Mouse (Mus musculus) embryonic facial prominence, embryonic 12.5 days (tissue): ENCODE results near the gene Elob. TPM values are rescaled to one million over a fixed set of nuclear protein-coding genes. Genes with fewer than 3 reads are reported as not detected.
A peak's percentile ranks its signal among the peaks of the same experiment; 100 is the strongest.

Source experiments
- ATAC-seq: fragments of 200-750 bp; cut with Nextera tagmentation; 2 replicates; pipeline ENCODE4 v1.8.0; 2017; ENCODE audit not compliant: insufficient number of reproducible peaks, insufficient read depth, low FRiP score, low TSS enrichment
- H3K27ac ChIP-seq: fragments of 300-500 bp; sonication (generic); 2 replicates; pipeline ENCODE4 v1.5.1; 2016; ENCODE audit warnings: mild to moderate bottlenecking
- H3K27me3 ChIP-seq: fragments of 300-500 bp; sonication (generic); 2 replicates; pipeline ENCODE4 v1.6.1; 2016; ENCODE audit warnings: mild to moderate bottlenecking, moderate library complexity
- H3K36me3 ChIP-seq: fragments of 300-500 bp; sonication (generic); 2 replicates; pipeline ENCODE4 v1.6.1; 2016; ENCODE audit warnings: mild to moderate bottlenecking
- H3K4me1 ChIP-seq: fragments of 300-500 bp; sonication (generic); 2 replicates; pipeline ENCODE4 v1.6.1; 2016
- H3K4me2 ChIP-seq: fragments of 300-500 bp; sonication (generic); replicated peaks from 2 replicates; pipeline ENCODE4 v1.6.1; 2016; ENCODE audit warnings: mild to moderate bottlenecking, moderate library complexity
- H3K4me3 ChIP-seq: fragments of 300-500 bp; sonication (generic); 2 replicates; pipeline ENCODE4 v1.5.1; 2016; ENCODE audit warnings: mild to moderate bottlenecking
- H3K9ac ChIP-seq: fragments of 300-500 bp; sonication (generic); 2 replicates; pipeline ENCODE4 v1.6.1; 2016; ENCODE audit warnings: mild to moderate bottlenecking, moderate library complexity
- H3K9me3 ChIP-seq: fragments of 300-500 bp; sonication (generic); 2 replicates; pipeline ENCODE4 v1.6.1; 2016; ENCODE audit warnings: mild to moderate bottlenecking, moderate library complexity
- WGBS: fragments of 180-500 bp; shearing (Covaris S2); methylation state at CpG from one replicate; pipeline ENCODE4 v1.1.7; 2016; 5-methylcytosine and 5-hydroxymethylcytosine counted together
- polyA plus RNA-seq: library from polyadenylated mRNA; unstranded; fragments of >200 nt; fragmentation: Nextera tagmentation; extraction: Ambion mirVana; gene quantifications from 2 replicates; pipeline ENCODE4 v1.2.1, GENCODE M21; 2016

The Elob gene
- polyA plus RNA-seq, 1 experiment from 2014 or later, result 1,164 TPM

GRCm38 (mm10) chr17:23823018-23823417 lies 5.9 kb downstream of the Elob start:
- Histone ChIP-seq H3K9me3 (peaks cover 15% of the 10 kb centered on the region; the same call in 1 of the 2 replicates), H3K27me3 (no peaks in the 10 kb centered on the region), H3K4me3 (no peak overlapping the region), H3K36me3 (peaks cover 86% of the 10 kb centered on the region), H3K9ac (no peak overlapping the region), H3K27ac (no peak overlapping the region), H3K4me2 (no peak overlapping the region), H3K4me1 (peaks cover 10% of the 10 kb centered on the region; the same call in 1 of the 2 replicates)
- 84% methylated on average over 16 of the region's 16 CpGs for WGBS
- ATAC-seq, result peak; percentile 12; the same call in 1 of the 2 replicates

GRCm38 (mm10) chr17:23822094-23822493 lies 6.8 kb downstream of the Elob start:
- Histone ChIP-seq H3K9ac (no peak overlapping the region), H3K36me3 (peaks cover 95% of the 10 kb centered on the region), H3K27ac (no peak overlapping the region), H3K4me2 (no peak overlapping the region), H3K4me3 (no peak overlapping the region), H3K9me3 (peaks cover 20% of the 10 kb centered on the region; the same call in 1 of the 2 replicates), H3K4me1 (peaks cover 1% of the 10 kb centered on the region; the same call in 1 of the 2 replicates), H3K27me3 (no peaks in the 10 kb centered on the region)
- ATAC-seq, result no peak
- WGBS, result 70% methylated on average over 5 of the region's 6 CpGs

- Histone ChIP-seq H3K4me1 (no peaks in the 10 kb centered on the region), H3K36me3 (peaks cover 98% of the 10 kb centered on the region), H3K4me2 (no peak overlapping the region), H3K9me3 (peaks cover 22% of the 10 kb centered on the region; the same call in 1 of the 2 replicates), H3K9ac (no peak overlapping the region), H3K27me3 (no peaks in the 10 kb centered on the region), H3K27ac (no peak overlapping the region), H3K4me3 (no peak overlapping the region)
- 96% methylated on average over 5 of the region's 5 CpGs for WGBS
- no peak for ATAC-seq
Measured at GRCm38 (mm10) chr17:23820731-23821130, 8.2 kb downstream of the Elob start.

GRCm38 (mm10) chr17:23819235-23819634 lies 9.7 kb downstream of the Elob start:
- WGBS, result 98% methylated on average over 25 of the region's 25 CpGs
- H3K27ac ChIP-seq, result no peak overlapping the region
- H3K9me3 ChIP-seq, result peaks cover 29% of the 10 kb centered on the region; the same call in 1 of the 2 replicates
- H3K4me3 ChIP-seq, result no peak overlapping the region
- H3K4me2 ChIP-seq, result no peak overlapping the region
- H3K9ac ChIP-seq, result no peak overlapping the region
- peaks cover 98% of the 10 kb centered on the region for H3K36me3 ChIP-seq
- no peaks in the 10 kb centered on the region for H3K4me1 ChIP-seq
- H3K27me3 ChIP-seq, result no peaks in the 10 kb centered on the region
- ATAC-seq, result no peak

- Histone ChIP-seq H3K27ac (no peak overlapping the region), H3K4me2 (no peak overlapping the region), H3K4me3 (no peak overlapping the region), H3K9me3 (peaks cover 29% of the 10 kb centered on the region; the same call in 1 of the 2 replicates), H3K4me1 (no peaks in the 10 kb centered on the region), H3K36me3 (peaks cover 99% of the 10 kb centered on the region), H3K27me3 (no peaks in the 10 kb centered on the region), H3K9ac (no peak overlapping the region)
- 96% methylated on average over 8 of the region's 8 CpGs for WGBS
- ATAC-seq, result no peak
Measured at GRCm38 (mm10) chr17:23818579-23818978, 10.4 kb downstream of the Elob start.

- Histone ChIP-seq H3K4me3 (no peak overlapping the region), H3K27ac (no peak overlapping the region), H3K9ac (no peak overlapping the region), H3K4me2 (no peak overlapping the region), H3K4me1 (no peaks in the 10 kb centered on the region), H3K9me3 (peaks cover 29% of the 10 kb centered on the region; the same call in 1 of the 2 replicates), H3K27me3 (no peaks in the 10 kb centered on the region), H3K36me3 (peaks cover 95% of the 10 kb centered on the region)
- ATAC-seq, result no peak
- 96% methylated on average over 16 of the region's 16 CpGs for WGBS
Measured at GRCm38 (mm10) chr17:23815641-23816040, 13.3 kb downstream of the Elob start.

GRCm38 (mm10) chr17:23807918-23808317 lies 21.0 kb downstream of the Elob start:
- Histone ChIP-seq H3K4me2 (no peak overlapping the region), H3K9me3 (no peaks in the 10 kb centered on the region), H3K4me3 (no peak overlapping the region), H3K27ac (no peak overlapping the region), H3K4me1 (peaks cover 23% of the 10 kb centered on the region), H3K36me3 (peaks cover 59% of the 10 kb centered on the region), H3K9ac (no peak overlapping the region), H3K27me3 (no peaks in the 10 kb centered on the region)
- no peak for ATAC-seq
- WGBS, result 86% methylated on average over 3 of the region's 3 CpGs

- H3K9ac ChIP-seq, result no peak overlapping the region; the same call in 1 of the 2 replicates
Measured at GRCm38 (mm10) chr17:23806867-23807266, 22.1 kb downstream of the Elob start.

GRCm38 (mm10) chr17:23804426-23805085 lies 24.4 kb downstream of the Elob start:
- no peak for ATAC-seq
- peaks cover 28% of the 10 kb centered on the region for H3K36me3 ChIP-seq
- no peaks in the 10 kb centered on the region for H3K27me3 ChIP-seq
- peaks cover 23% of the 10 kb centered on the region for H3K4me1 ChIP-seq
- 9% methylated on average over 8 of the region's 8 CpGs for WGBS
- H3K9ac ChIP-seq, result peak overlapping the region; percentile 98
- H3K4me2 ChIP-seq, result peak overlapping the region; percentile 70
- peak overlapping the region; percentile 99 for H3K4me3 ChIP-seq
- H3K9me3 ChIP-seq, result no peaks in the 10 kb centered on the region
- H3K27ac ChIP-seq, result no peak overlapping the region

More at GRCm38 (mm10) chr17:23806867-23807266, 22.1 kb downstream of the Elob start:
- WGBS, result 63% methylated on average over 25 of the region's 25 CpGs
- peaks cover 51% of the 10 kb centered on the region for H3K36me3 ChIP-seq
- peak overlapping the region; percentile 42; the same call in 1 of the 2 replicates for H3K27ac ChIP-seq
- peaks cover 23% of the 10 kb centered on the region for H3K4me1 ChIP-seq
- H3K4me3 ChIP-seq, result no peak overlapping the region
- no peaks in the 10 kb centered on the region for H3K27me3 ChIP-seq
- H3K9me3 ChIP-seq, result no peaks in the 10 kb centered on the region
- peak overlapping the region; percentile 27 for H3K4me2 ChIP-seq
- ATAC-seq, result no peak

- Histone ChIP-seq H3K9ac (peak overlapping the region; percentile 98), H3K36me3 (peaks cover 17% of the 10 kb centered on the region), H3K4me3 (peak overlapping the region; percentile 99), H3K27me3 (no peaks in the 10 kb centered on the region), H3K4me1 (peaks cover 23% of the 10 kb centered on the region), H3K4me2 (peak overlapping the region; percentile 70), H3K9me3 (no peaks in the 10 kb centered on the region), H3K27ac (peak overlapping the region; percentile 97)
- peak; percentile 48; the same call in 1 of the 2 replicates for ATAC-seq
- under 1% methylated on average over 56 of the region's 83 CpGs for WGBS
Measured at GRCm38 (mm10) chr17:23803366-23804041, 25.4 kb downstream of the Elob start.

GRCm38 (mm10) chr17:23802746-23803365 lies 26.1 kb downstream of the Elob start:
- H3K9me3 ChIP-seq, result no peaks in the 10 kb centered on the region
- under 1% methylated on average over 58 of the region's 60 CpGs for WGBS
- H3K36me3 ChIP-seq, result peaks cover 11% of the 10 kb centered on the region

More at GRCm38 (mm10) chr17:23802746-23803365, 26.1 kb downstream of the Elob start:
- peak; percentile 99 for ATAC-seq
- H3K4me3 ChIP-seq, result peak overlapping the region; percentile 99
- peak overlapping the region; percentile 98 for H3K9ac ChIP-seq
- peaks cover 23% of the 10 kb centered on the region for H3K4me1 ChIP-seq
- peak overlapping the region; percentile 97 for H3K27ac ChIP-seq
- no peaks in the 10 kb centered on the region for H3K27me3 ChIP-seq
- H3K4me2 ChIP-seq, result peak overlapping the region; percentile 70
